Mouse (Mus musculus): ENCODE results near the gene Tmem131. TPM values are rescaled to one million over a fixed set of nuclear protein-coding genes. Genes with fewer than 3 reads are reported as not detected.

The Tmem131 gene
- polyA plus RNA-seq, 1 experiment, result 12.2 TPM

DNA sequence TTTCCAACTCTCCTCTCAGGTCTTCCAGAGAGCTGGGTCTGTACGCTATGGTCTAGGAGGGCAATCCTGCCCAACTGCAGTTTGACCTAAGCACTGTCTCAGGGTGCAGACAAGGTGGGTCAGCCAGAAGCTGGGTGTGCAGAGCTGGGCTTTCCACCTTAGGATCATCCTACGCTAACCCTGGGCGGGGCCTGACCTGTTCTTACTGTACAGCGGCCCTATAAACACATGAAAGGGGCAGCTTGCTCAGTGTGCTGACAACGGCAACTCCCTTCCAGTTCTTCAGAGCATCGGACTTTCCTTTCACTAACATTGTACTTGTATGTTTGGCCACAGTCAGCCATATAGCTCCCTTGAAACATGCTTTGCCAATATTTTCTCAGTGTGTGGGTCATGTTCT, 86.4 kb downstream of the Tmem131 start:
- TF ChIP-seq REST (IDR thresholded peaks at IDR 0.05; ENCODE audit: insufficient read depth, insufficient read length) (no peak), MAX (IDR thresholded peaks at IDR 0.05; ENCODE audit: low read depth) (no peak), MYOD1 (IDR thresholded peaks at IDR 0.05; ENCODE audit: control insufficient read depth in 1 of 3, insufficient read length in 2 of 3, low read depth in 2 of 3) (no peak), POLR2A (IDR thresholded peaks at IDR 0.05; ENCODE audit: insufficient read length, low read depth) (no peak), USF1 (IDR thresholded peaks at IDR 0.05; ENCODE audit: low read depth) (no peak), CEBPB (IDR thresholded peaks at IDR 0.05; ENCODE audit: insufficient read depth, poor library complexity, severe bottlenecking) (no peak), TCF3 (IDR thresholded peaks at IDR 0.05; ENCODE audit: insufficient read length, low read depth) (no peak), SRF (IDR thresholded peaks at IDR 0.05; ENCODE audit: control insufficient read depth, insufficient read length, low read depth) (no peak), TCF12 (IDR thresholded peaks at IDR 0.05; ENCODE audit: insufficient read depth, poor library complexity, severe bottlenecking) (no peak), POLR2AphosphoS2 (IDR thresholded peaks at IDR 0.05; ENCODE audit: insufficient read length, low read depth) (no peak), E2F4 (IDR thresholded peaks at IDR 0.05; ENCODE audit: insufficient read depth) (no peak), MYOG (IDR thresholded peaks at IDR 0.05; ENCODE audit: control insufficient read depth in 1 of 3, insufficient read depth in 1 of 3, insufficient read length in 2 of 3, low read depth in 2 of 3) (no peak)
- Histone ChIP-seq H3K4me3 (no peak overlapping the region), H3K36me3 (ENCODE audit: control insufficient read depth, insufficient read depth) (no peaks in the 10 kb centered on the region), H3K27me3 (ENCODE audit: control insufficient read depth, insufficient read depth, insufficient read length) (no peaks in the 10 kb centered on the region), H3K79me2 (ENCODE audit: control insufficient read depth, insufficient read depth) (peaks cover 4% of the 10 kb centered on the region), H3K4me2 (ENCODE audit: low read depth) (no peak overlapping the region), H3ac (ENCODE audit: control insufficient read depth, insufficient read length) (no peak overlapping the region)

DNA sequence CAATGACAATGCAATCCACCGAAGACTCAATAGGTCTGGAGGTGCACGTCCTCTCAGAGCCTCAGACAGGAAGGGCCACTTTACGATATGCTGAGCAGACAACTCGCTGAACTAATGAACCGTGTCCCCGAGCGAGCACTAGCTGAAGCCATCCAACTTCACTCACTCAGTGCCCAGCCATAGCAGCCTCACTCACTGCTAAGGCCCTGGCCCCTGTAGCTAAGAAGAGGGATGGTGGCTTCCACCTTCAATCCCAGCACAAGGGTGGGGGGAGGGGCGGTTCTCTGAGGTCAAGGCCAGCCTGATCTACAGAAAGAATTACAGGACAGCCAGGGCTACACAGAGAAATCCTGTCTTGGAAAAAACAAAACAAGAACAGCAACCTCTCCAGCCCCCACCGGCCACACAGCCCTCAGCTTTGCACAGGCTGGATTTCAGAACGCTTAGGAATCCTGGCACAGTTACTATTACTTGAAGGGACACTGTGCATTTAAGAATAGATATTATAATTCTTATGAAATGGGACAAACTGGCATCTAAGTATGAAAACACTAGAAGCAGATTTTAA, 89.2 kb downstream of the Tmem131 start:
- Histone ChIP-seq H3K36me3 (ENCODE audit: control insufficient read depth, insufficient read depth) (no peaks in the 10 kb centered on the region), H3K79me2 (ENCODE audit: control insufficient read depth, insufficient read depth) (no peaks in the 10 kb centered on the region), H3ac (ENCODE audit: control insufficient read depth, insufficient read length) (no peak overlapping the region), H3K4me2 (ENCODE audit: low read depth) (no peak overlapping the region), H3K27me3 (ENCODE audit: control insufficient read depth, insufficient read depth, insufficient read length) (no peaks in the 10 kb centered on the region), H3K4me3 (no peak overlapping the region)
- TF ChIP-seq TCF12 (IDR thresholded peaks at IDR 0.05; ENCODE audit: insufficient read depth, poor library complexity, severe bottlenecking) (no peak), MAX (IDR thresholded peaks at IDR 0.05; ENCODE audit: low read depth) (no peak), E2F4 (IDR thresholded peaks at IDR 0.05; ENCODE audit: insufficient read depth) (no peak), MYOD1 (IDR thresholded peaks at IDR 0.05; ENCODE audit: control insufficient read depth in 1 of 3, insufficient read length in 2 of 3, low read depth in 2 of 3) (no peak), POLR2A (IDR thresholded peaks at IDR 0.05; ENCODE audit: insufficient read length, low read depth) (no peak), CEBPB (IDR thresholded peaks at IDR 0.05; ENCODE audit: insufficient read depth, poor library complexity, severe bottlenecking) (no peak), USF1 (IDR thresholded peaks at IDR 0.05; ENCODE audit: low read depth) (no peak), POLR2AphosphoS2 (IDR thresholded peaks at IDR 0.05; ENCODE audit: insufficient read length, low read depth) (no peak), TCF3 (IDR thresholded peaks at IDR 0.05; ENCODE audit: insufficient read length, low read depth) (no peak), SRF (IDR thresholded peaks at IDR 0.05; ENCODE audit: control insufficient read depth, insufficient read length, low read depth) (no peak), MYOG (IDR thresholded peaks at IDR 0.05; ENCODE audit: control insufficient read depth in 1 of 3, insufficient read depth in 1 of 3, insufficient read length in 2 of 3, low read depth in 2 of 3) (no peak), REST (IDR thresholded peaks at IDR 0.05; ENCODE audit: insufficient read depth, insufficient read length) (no peak)

DNA sequence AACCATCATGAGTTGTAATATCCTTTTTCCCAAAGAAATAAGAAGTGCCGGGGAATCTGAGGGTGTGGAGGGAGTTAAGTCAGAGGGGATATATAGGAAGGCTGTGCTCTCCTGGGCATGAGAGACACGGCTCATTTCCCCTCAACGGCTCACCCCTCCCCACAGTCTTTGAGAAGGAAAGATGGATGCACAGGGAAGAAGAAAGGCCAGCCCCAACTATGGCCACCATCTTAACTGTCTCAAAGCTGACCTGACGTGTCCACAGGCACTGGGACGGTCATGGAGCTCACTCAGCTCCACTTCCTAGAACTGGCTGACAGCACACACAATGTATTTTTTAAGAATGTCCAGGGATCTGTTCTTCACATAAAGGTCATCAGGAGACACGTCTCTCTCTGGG, 91.4 kb downstream of the Tmem131 start:
- Histone ChIP-seq H3K79me2 (ENCODE audit: control insufficient read depth, insufficient read depth) (no peaks in the 10 kb centered on the region), H3ac (ENCODE audit: control insufficient read depth, insufficient read length) (no peak overlapping the region), H3K4me3 (no peak overlapping the region), H3K4me2 (ENCODE audit: low read depth) (no peak overlapping the region), H3K36me3 (ENCODE audit: control insufficient read depth, insufficient read depth) (no peaks in the 10 kb centered on the region), H3K27me3 (ENCODE audit: control insufficient read depth, insufficient read depth, insufficient read length) (no peaks in the 10 kb centered on the region)
- TF ChIP-seq REST (IDR thresholded peaks at IDR 0.05; ENCODE audit: insufficient read depth, insufficient read length), result no peak
- no peak for TF ChIP-seq POLR2A (IDR thresholded peaks at IDR 0.05; ENCODE audit: insufficient read length, low read depth)
- no peak for TF ChIP-seq POLR2AphosphoS2 (IDR thresholded peaks at IDR 0.05; ENCODE audit: insufficient read length, low read depth)
- no peak for TF ChIP-seq E2F4 (IDR thresholded peaks at IDR 0.05; ENCODE audit: insufficient read depth)
- TF ChIP-seq MYOG (IDR thresholded peaks at IDR 0.05; ENCODE audit: control insufficient read depth in 1 of 3, insufficient read depth in 1 of 3, insufficient read length in 2 of 3, low read depth in 2 of 3), result no peak
- TF ChIP-seq MYOD1 (IDR thresholded peaks at IDR 0.05; ENCODE audit: control insufficient read depth in 1 of 3, insufficient read length in 2 of 3, low read depth in 2 of 3), result no peak
- TF ChIP-seq TCF12 (IDR thresholded peaks at IDR 0.05; ENCODE audit: insufficient read depth, poor library complexity, severe bottlenecking), result no peak
- TF ChIP-seq TCF3 (IDR thresholded peaks at IDR 0.05; ENCODE audit: insufficient read length, low read depth), result no peak
- TF ChIP-seq SRF (IDR thresholded peaks at IDR 0.05; ENCODE audit: control insufficient read depth, insufficient read length, low read depth), result no peak
- no peak for TF ChIP-seq MAX (IDR thresholded peaks at IDR 0.05; ENCODE audit: low read depth)
- TF ChIP-seq USF1 (IDR thresholded peaks at IDR 0.05; ENCODE audit: low read depth), result no peak
- no peak for TF ChIP-seq CEBPB (IDR thresholded peaks at IDR 0.05; ENCODE audit: insufficient read depth, poor library complexity, severe bottlenecking)

DNA sequence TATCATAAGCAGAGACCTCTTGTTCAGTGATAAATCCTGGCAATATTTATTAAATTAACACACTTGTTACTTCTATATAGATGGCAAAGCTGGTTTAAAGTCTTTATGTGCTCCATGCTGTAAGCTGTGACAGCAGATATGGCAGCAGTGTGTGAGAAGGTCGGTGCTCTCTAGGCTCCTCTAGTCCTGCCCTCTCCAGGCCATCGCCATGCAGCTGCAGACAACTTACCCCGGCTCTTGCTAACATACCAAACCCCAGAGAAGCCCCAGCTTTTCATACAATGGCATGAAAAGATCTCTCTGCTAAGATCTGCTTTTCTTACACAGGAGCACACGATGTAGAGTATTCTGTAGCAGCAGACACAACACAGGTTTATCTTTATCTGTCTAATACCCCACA, 92.1 kb downstream of the Tmem131 start:
- Histone ChIP-seq H3ac (ENCODE audit: control insufficient read depth, insufficient read length) (no peak overlapping the region), H3K79me2 (ENCODE audit: control insufficient read depth, insufficient read depth) (no peaks in the 10 kb centered on the region), H3K27me3 (ENCODE audit: control insufficient read depth, insufficient read depth, insufficient read length) (no peaks in the 10 kb centered on the region), H3K36me3 (ENCODE audit: control insufficient read depth, insufficient read depth) (no peaks in the 10 kb centered on the region), H3K4me2 (ENCODE audit: low read depth) (no peak overlapping the region), H3K4me3 (no peak overlapping the region)
- TF ChIP-seq POLR2AphosphoS2 (IDR thresholded peaks at IDR 0.05; ENCODE audit: insufficient read length, low read depth) (no peak), E2F4 (IDR thresholded peaks at IDR 0.05; ENCODE audit: insufficient read depth) (no peak), MYOG (IDR thresholded peaks at IDR 0.05; ENCODE audit: control insufficient read depth in 1 of 3, insufficient read depth in 1 of 3, insufficient read length in 2 of 3, low read depth in 2 of 3) (no peak), MYOD1 (IDR thresholded peaks at IDR 0.05; ENCODE audit: control insufficient read depth in 1 of 3, insufficient read length in 2 of 3, low read depth in 2 of 3) (no peak), REST (IDR thresholded peaks at IDR 0.05; ENCODE audit: insufficient read depth, insufficient read length) (no peak), CEBPB (IDR thresholded peaks at IDR 0.05; ENCODE audit: insufficient read depth, poor library complexity, severe bottlenecking) (no peak), MAX (IDR thresholded peaks at IDR 0.05; ENCODE audit: low read depth) (no peak), TCF3 (IDR thresholded peaks at IDR 0.05; ENCODE audit: insufficient read length, low read depth) (no peak), TCF12 (IDR thresholded peaks at IDR 0.05; ENCODE audit: insufficient read depth, poor library complexity, severe bottlenecking) (no peak), POLR2A (IDR thresholded peaks at IDR 0.05; ENCODE audit: insufficient read length, low read depth) (no peak), USF1 (IDR thresholded peaks at IDR 0.05; ENCODE audit: low read depth) (no peak), SRF (IDR thresholded peaks at IDR 0.05; ENCODE audit: control insufficient read depth, insufficient read length, low read depth) (no peak)

Data from myocyte (in vitro differentiated cells).